Mouse (Mus musculus): ENCODE data around the gene Gm2035.
"Not testable (repeated sequence)": the region's sequence is repeated elsewhere in the genome, so short reads cannot be mapped to it uniquely, and the experiment has no call there.

DNA sequence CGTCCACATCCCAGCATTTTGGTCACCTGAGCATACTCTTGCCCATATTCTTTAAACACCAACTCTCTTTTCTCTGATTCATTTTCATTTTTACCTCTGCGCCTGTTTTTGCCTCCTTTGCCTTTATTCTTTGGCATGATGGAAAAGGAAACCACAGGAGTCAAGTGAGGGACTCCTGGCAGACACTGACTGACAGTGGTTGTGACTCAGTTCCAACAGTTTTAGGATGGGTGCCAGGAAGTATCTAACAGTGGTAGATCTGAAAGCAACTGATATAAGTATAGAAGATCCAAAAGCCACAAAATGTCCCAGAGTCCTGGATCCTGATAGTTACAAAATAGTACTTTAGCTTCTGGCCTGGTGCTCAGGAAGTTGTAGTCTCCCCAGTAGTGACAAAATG is at the start of gene Gm2035:
- TF ChIP-seq CTCF, EP300 (IDR thresholded peaks at IDR 0.05): not testable (repeated sequence)

Measured in lung, postnatal 0 days (tissue).